Mouse (Mus musculus) kidney, postnatal 0 days (tissue): Measurements from ENCODE around the gene Ntsr1. TPM values are rescaled to one million over a fixed set of nuclear protein-coding genes. Genes with fewer than 3 reads are reported as not detected.

Experiments
- ATAC-seq: fragments of 200-750 bp; cut with Nextera tagmentation; replicated peaks from 2 replicates; pipeline ENCODE4 v1.8.0; 2017; ENCODE audit warnings: low read depth, moderate number of reproducible peaks, moderate TSS enrichment, moderate library complexity; ENCODE audit not compliant: low FRiP score
- DNase-seq: peaks from one replicate; pipeline ENCODE4 v3.0.0-alpha.2; 2016; ENCODE audit warnings: low spot score
- H3K27ac ChIP-seq: fragments of 300-500 bp; sonication (generic); 2 replicates; pipeline ENCODE4 v1.5.1; 2014; ENCODE audit warnings: mild to moderate bottlenecking
- H3K27me3 ChIP-seq: fragments of 300-500 bp; sonication (generic); 2 replicates; pipeline ENCODE4 v1.6.1; 2014; ENCODE audit warnings: low read length, mixed read lengths; ENCODE audit not compliant: insufficient read depth
- H3K36me3 ChIP-seq: fragments of 300-500 bp; sonication (generic); 2 replicates; pipeline ENCODE4 v1.6.1; 2014; ENCODE audit warnings: low read length, mixed read lengths; ENCODE audit not compliant: insufficient read depth
- H3K4me1 ChIP-seq: fragments of 300-500 bp; sonication (generic); replicated peaks from 2 replicates; pipeline ENCODE4 v1.6.1; 2014; ENCODE audit warnings: antibody characterized with exemption, low read length, mixed read lengths; ENCODE audit not compliant: insufficient read depth
- H3K4me2 ChIP-seq: fragments of 300-500 bp; sonication (generic); 2 replicates; pipeline ENCODE4 v1.6.1; 2014; ENCODE audit warnings: mild to moderate bottlenecking, low read length, moderate library complexity, mixed read lengths
- H3K4me3 ChIP-seq: fragments of 300-500 bp; sonication (generic); replicated peaks from 2 replicates; pipeline ENCODE4 v1.5.1; 2014; ENCODE audit warnings: low read depth, low read length
- H3K9ac ChIP-seq: fragments of 300-500 bp; sonication (generic); 2 replicates; pipeline ENCODE4 v1.6.1; 2014; ENCODE audit warnings: low read depth, low read length
- H3K9me3 ChIP-seq: fragments of 300-500 bp; sonication (generic); replicated peaks from 2 replicates; pipeline ENCODE4 v1.6.1; 2016; ENCODE audit warnings: low read length, inconsistent platforms, mixed read lengths
- CTCF ChIP-seq: IDR thresholded peaks from 2 replicates; pipeline ENCODE4 v1.5.1; 2016; ENCODE audit warnings: antibody characterized with exemption, low read depth, mild to moderate bottlenecking, moderate library complexity
- WGBS: fragments of 180-500 bp; shearing (Covaris S2); extraction: QIAGEN DNeasy Blood & Tissue Kit; methylation state at CpG from one replicate; pipeline ENCODE4 v1.1.7; 2014; 5-methylcytosine and 5-hydroxymethylcytosine counted together
- polyA plus RNA-seq: library from polyadenylated mRNA; unstranded; fragments of >200 nt; fragmentation: Nextera tagmentation; extraction: Ambion mirVana; gene quantifications from 2 replicates; pipeline ENCODE4 v1.2.1, GENCODE M21; 2015

The Ntsr1 gene
- polyA plus RNA-seq, 1 experiment from 2014 or later: 4.4 TPM

- WGBS: 38% methylated on average over 3 of the region's 3 CpGs
Observed at GRCm38 (mm10) chr2:180530584-180530983, 30.8 kb downstream of the Ntsr1 start.

GRCm38 (mm10) chr2:180531671-180532385 lies 32.1 kb downstream of the Ntsr1 start:
- 65% methylated on average over 7 of the region's 7 CpGs for WGBS
- Histone ChIP-seq H3K27me3 (no peaks in the 10 kb centered on the region), H3K36me3 (no peaks in the 10 kb centered on the region), H3K4me1 (peaks cover 6% of the 10 kb centered on the region; the same call in 1 of the 2 replicates), H3K9me3 (no peaks in the 10 kb centered on the region), H3K4me3 (no peak overlapping the region), H3K27ac (no peak overlapping the region), H3K4me2 (no peak overlapping the region), H3K9ac (no peak overlapping the region)
- DNase-seq (no peak), ATAC-seq (no peak)
- TF ChIP-seq CTCF: no peak

More at GRCm38 (mm10) chr2:180530584-180530983, 30.8 kb downstream of the Ntsr1 start:
- no peaks in the 10 kb centered on the region for H3K36me3 ChIP-seq
- no peak overlapping the region for H3K4me3 ChIP-seq
- H3K4me2 ChIP-seq: no peak overlapping the region
- no peaks in the 10 kb centered on the region for H3K9me3 ChIP-seq
- no peaks in the 10 kb centered on the region for H3K27me3 ChIP-seq
- DNase-seq: no peak
- H3K27ac ChIP-seq: no peak overlapping the region
- H3K4me1 ChIP-seq: peaks cover 6% of the 10 kb centered on the region; the same call in 1 of the 2 replicates
- TF ChIP-seq CTCF: no peak
- no peak overlapping the region for H3K9ac ChIP-seq
- no peak for ATAC-seq

GRCm38 (mm10) chr2:180532386-180532995 lies 32.7 kb downstream of the Ntsr1 start:
- DNase-seq (no peak), ATAC-seq (no peak)
- Histone ChIP-seq H3K4me3 (no peak overlapping the region), H3K27ac (no peak overlapping the region), H3K36me3 (no peaks in the 10 kb centered on the region), H3K4me1 (peaks cover 6% of the 10 kb centered on the region; the same call in 1 of the 2 replicates), H3K9me3 (no peaks in the 10 kb centered on the region), H3K27me3 (no peaks in the 10 kb centered on the region), H3K9ac (no peak overlapping the region), H3K4me2 (no peak overlapping the region)
- no peak for TF ChIP-seq CTCF
- WGBS: 41% methylated on average over 6 of the region's 6 CpGs

- Histone ChIP-seq H3K27ac (no peak overlapping the region), H3K9ac (no peak overlapping the region), H3K36me3 (no peaks in the 10 kb centered on the region), H3K4me2 (no peak overlapping the region), H3K4me3 (no peak overlapping the region), H3K9me3 (no peaks in the 10 kb centered on the region), H3K4me1 (0 out of 2 replicates have a peak, but pooled peaks cover 6% of the 10 kb centered on the region), H3K27me3 (no peaks in the 10 kb centered on the region)
- ATAC-seq: no peak
- 77% methylated on average over 4 of the region's 4 CpGs for WGBS
- no peak for DNase-seq
- no peak for TF ChIP-seq CTCF
Observed at GRCm38 (mm10) chr2:180533237-180533636, 33.5 kb downstream of the Ntsr1 start.

- TF ChIP-seq CTCF: no peak
- H3K4me3 ChIP-seq: no peak overlapping the region
- no peak for ATAC-seq
- no peaks in the 10 kb centered on the region for H3K27me3 ChIP-seq
- no peaks in the 10 kb centered on the region for H3K9me3 ChIP-seq
- no peaks in the 10 kb centered on the region for H3K4me1 ChIP-seq
- no peaks in the 10 kb centered on the region for H3K36me3 ChIP-seq
- 90% methylated on average over 2 of the region's 2 CpGs for WGBS
- no peak for DNase-seq
- no peak overlapping the region for H3K4me2 ChIP-seq
- no peak overlapping the region for H3K27ac ChIP-seq
- no peak overlapping the region for H3K9ac ChIP-seq
Observed at GRCm38 (mm10) chr2:180543675-180544074, 43.9 kb downstream of the Ntsr1 start.

GRCm38 (mm10) chr2:180545046-180545445 lies 45.3 kb downstream of the Ntsr1 start:
- no peak for ATAC-seq
- Histone ChIP-seq H3K4me3 (no peak overlapping the region), H3K4me1 (no peaks in the 10 kb centered on the region), H3K4me2 (no peak overlapping the region), H3K9ac (no peak overlapping the region), H3K27ac (no peak overlapping the region), H3K36me3 (no peaks in the 10 kb centered on the region), H3K27me3 (no peaks in the 10 kb centered on the region), H3K9me3 (no peaks in the 10 kb centered on the region)
- TF ChIP-seq CTCF: no peak
- DNase-seq: no peak
- 83% methylated on average over 18 of the region's 18 CpGs for WGBS
